Mouse (Mus musculus) erythroblast, embryonic 14.5 days (primary cell): ENCODE measurements around the gene Golph3.
A peak's percentile ranks its signal among the peaks of the same experiment; 100 is the strongest.

Source experiments
- GATA1 ChIP-seq: IDR thresholded peaks from 2 replicates; pipeline ENCODE4 v1.6.1; 2012; ENCODE audit warnings: low read length, inconsistent platforms, mixed read lengths
- TAL1 ChIP-seq: IDR thresholded peaks from 3 replicates; pipeline ENCODE4 v1.6.1; 2012; ENCODE audit warnings: low read length, inconsistent platforms, mixed read lengths

- no peak for TF ChIP-seq TAL1
- 0 out of 2 replicates have a peak, but pooled peaks have one; percentile 23 for TF ChIP-seq GATA1
Measured at GRCm38 (mm10) chr15:12367306-12368080, 46.2 kb downstream of the Golph3 start.
